Mouse (Mus musculus) ES-Bruce4 (cell line): Measurements from ENCODE around the gene Tril. TPM values are rescaled to one million over a fixed set of nuclear protein-coding genes. Genes with fewer than 3 reads are reported as not detected.

Source experiments
- H3K27ac ChIP-seq: 2 replicates; pipeline ENCODE4 v1.5.1; 2012; ENCODE audit warnings: low read length, inconsistent platforms; ENCODE audit not compliant: insufficient read depth
- H3K27me3 ChIP-seq: 2 replicates; pipeline ENCODE4 v1.6.1; 2012; ENCODE audit warnings: mild to moderate bottlenecking, low read length, inconsistent platforms; ENCODE audit not compliant: control insufficient read depth, poor library complexity, insufficient read depth, severe bottlenecking
- H3K36me3 ChIP-seq: 2 replicates; pipeline ENCODE4 v1.6.1; 2012; ENCODE audit warnings: inconsistent platforms, mild to moderate bottlenecking, low read length, moderate library complexity; ENCODE audit not compliant: control insufficient read depth, poor library complexity, insufficient read depth, severe bottlenecking
- H3K4me1 ChIP-seq: one replicate; pipeline ENCODE4 v1.8.1; 2011; ENCODE audit warnings: low read length; ENCODE audit not compliant: control insufficient read depth, insufficient read depth
- H3K4me3 ChIP-seq: 2 replicates; pipeline ENCODE4 v1.5.1; 2011; ENCODE audit warnings: low read depth, mild to moderate bottlenecking, low read length
- H3K9ac ChIP-seq: 2 replicates; pipeline ENCODE4 v1.6.1; 2012; ENCODE audit warnings: low read depth, mild to moderate bottlenecking, inconsistent platforms; ENCODE audit not compliant: poor library complexity, severe bottlenecking
- H3K9me3 ChIP-seq: replicated peaks from 2 replicates; pipeline ENCODE4 v1.6.1; 2012; ENCODE audit warnings: mild to moderate bottlenecking, low read length, inconsistent platforms; ENCODE audit not compliant: control insufficient read depth, poor library complexity, insufficient read depth, severe bottlenecking
- CTCF ChIP-seq: IDR thresholded peaks from one replicate; pipeline ENCODE4 v1.8.1; 2011; ENCODE audit warnings: low read depth, low read length
- EP300 ChIP-seq: IDR thresholded peaks from 2 replicates; pipeline ENCODE4 v1.6.1; 2011; ENCODE audit warnings: low read depth, low read length; ENCODE audit not compliant: insufficient read depth
- POLR2A ChIP-seq: IDR thresholded peaks from one replicate; pipeline ENCODE4 v1.8.1; 2011; ENCODE audit warnings: low read length; ENCODE audit not compliant: insufficient read depth
- polyA plus RNA-seq: library from polyadenylated mRNA; stranded (reverse); fragments of >200 nt; gene quantifications from 2 replicates; pipeline ENCODE4 v1.2.4, GENCODE M21; 2011; ENCODE audit warnings: low read depth; ENCODE audit not compliant: missing spikeins, insufficient read depth, insufficient read length

The Tril gene
- polyA plus RNA-seq, 1 experiment: 0.33 TPM

DNA sequence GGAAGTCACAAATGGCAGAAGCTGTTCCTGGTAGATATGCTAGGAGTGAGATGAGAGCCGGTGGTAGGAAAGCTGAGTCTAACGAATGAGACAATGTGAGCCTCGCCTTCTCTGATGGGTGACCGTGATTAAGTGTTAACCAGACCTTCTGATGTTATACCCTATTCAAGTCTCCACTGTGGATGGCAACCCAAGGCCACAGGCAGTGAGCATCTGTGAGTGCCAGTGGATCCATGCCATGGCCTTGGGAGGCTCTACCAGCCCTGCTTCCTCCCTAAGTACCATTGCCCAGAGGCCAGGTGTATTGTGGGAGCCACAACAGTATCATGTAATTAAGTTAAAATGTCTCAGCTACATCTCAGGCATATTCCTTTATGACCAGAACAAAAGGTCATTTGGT, 17.1 kb downstream of the Tril start:
- Histone ChIP-seq H3K36me3 (no peaks in the 10 kb centered on the region), H3K4me3 (no peak overlapping the region), H3K27me3 (no peaks in the 10 kb centered on the region), H3K27ac (no peak overlapping the region), H3K4me1 (peaks cover 11% of the 10 kb centered on the region), H3K9ac (no peak overlapping the region), H3K9me3 (no peaks in the 10 kb centered on the region)
- TF ChIP-seq POLR2A: no peak
- TF ChIP-seq EP300: no peak
- no peak for TF ChIP-seq CTCF

DNA sequence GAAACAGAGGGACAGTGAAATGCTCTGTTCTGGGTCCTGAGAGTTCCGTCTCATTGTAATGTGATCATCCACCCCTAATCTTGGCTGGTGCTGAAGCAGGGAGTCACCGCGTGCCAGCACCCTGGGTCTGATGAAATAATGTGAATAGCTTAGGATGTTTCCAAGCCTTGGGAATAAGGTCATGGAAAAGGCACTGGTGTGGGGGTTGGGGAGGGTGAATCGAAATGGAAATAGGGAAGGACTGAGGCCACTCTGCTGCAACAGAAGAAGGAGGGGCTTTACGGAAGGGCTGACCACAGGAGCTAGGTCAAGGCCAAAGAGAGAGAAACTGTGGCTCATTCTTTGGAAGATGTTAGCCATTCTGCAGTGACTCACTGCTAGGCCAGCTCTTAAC, 18.7 kb downstream of the Tril start:
- Histone ChIP-seq H3K9ac (peak overlapping the region; percentile 5; the same call in 1 of the 2 replicates), H3K4me3 (no peak overlapping the region), H3K4me1 (peaks cover 11% of the 10 kb centered on the region), H3K27ac (peak overlapping the region; percentile 92), H3K9me3 (no peaks in the 10 kb centered on the region), H3K27me3 (no peaks in the 10 kb centered on the region), H3K36me3 (no peaks in the 10 kb centered on the region)
- no peak for TF ChIP-seq CTCF
- TF ChIP-seq EP300: peak; percentile 68; the same call in 1 of the 2 replicates

DNA sequence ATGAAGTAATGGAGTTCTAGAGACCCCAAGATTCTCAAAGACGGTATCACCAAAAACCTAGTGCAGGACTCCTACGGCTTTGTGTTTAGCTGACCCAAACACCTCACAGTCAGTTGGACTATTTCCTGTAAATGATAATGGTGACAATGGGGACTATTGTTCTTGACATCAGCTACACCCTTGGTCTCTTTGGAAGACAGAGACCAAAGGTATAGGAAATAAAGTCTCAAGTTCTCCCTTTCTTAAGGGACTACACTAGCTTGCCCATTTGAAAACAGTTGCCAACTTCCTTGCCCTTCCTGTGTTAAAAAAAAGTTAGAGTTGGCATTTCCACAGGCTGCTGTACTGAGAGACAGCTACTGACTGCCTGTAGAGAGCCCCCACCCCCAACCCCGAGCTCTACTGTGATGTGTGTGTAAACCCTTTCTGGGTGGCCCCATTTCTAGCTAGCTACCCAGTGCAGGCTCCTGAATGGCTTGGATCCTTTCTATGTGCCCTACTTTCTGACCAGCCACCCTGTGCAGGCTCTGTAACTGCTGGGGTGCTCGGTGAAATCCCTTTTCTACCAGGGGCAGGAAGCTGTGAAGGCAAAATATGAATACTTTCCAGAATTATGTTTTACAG, 19.2 kb downstream of the Tril start:
- no peaks in the 10 kb centered on the region for H3K36me3 ChIP-seq
- H3K27ac ChIP-seq: peak overlapping the region; percentile 92
- no peak overlapping the region for H3K4me3 ChIP-seq

GRCm38 (mm10) chr6:53798865-53799264, 21.8 kb downstream of the Tril start:
- Histone ChIP-seq H3K4me1 (peaks cover 11% of the 10 kb centered on the region), H3K9ac (no peak overlapping the region), H3K27ac (peak overlapping the region; percentile 72), H3K9me3 (no peaks in the 10 kb centered on the region), H3K27me3 (no peaks in the 10 kb centered on the region), H3K36me3 (no peaks in the 10 kb centered on the region), H3K4me3 (peak overlapping the region; percentile 14; the same call in 1 of the 2 replicates)
- TF ChIP-seq CTCF (no peak), POLR2A (no peak), EP300 (no peak)

More for the DNA sequence above, 19.2 kb downstream of the Tril start:
- H3K4me1 ChIP-seq: peaks cover 11% of the 10 kb centered on the region
- no peaks in the 10 kb centered on the region for H3K27me3 ChIP-seq
- 0 out of 2 replicates have a peak, but pooled peaks have one; percentile 18 for TF ChIP-seq EP300
- TF ChIP-seq POLR2A: no peak
- H3K9ac ChIP-seq: peak overlapping the region; percentile 41
- no peaks in the 10 kb centered on the region for H3K9me3 ChIP-seq

GRCm38 (mm10) chr6:53796835-53797234, 23.8 kb downstream of the Tril start:
- Histone ChIP-seq H3K9ac (no peak overlapping the region), H3K9me3 (no peaks in the 10 kb centered on the region), H3K4me3 (no peak overlapping the region), H3K27ac (no peak overlapping the region), H3K27me3 (no peaks in the 10 kb centered on the region), H3K4me1 (peaks cover 7% of the 10 kb centered on the region), H3K36me3 (no peaks in the 10 kb centered on the region)
- no peak for TF ChIP-seq CTCF
- no peak for TF ChIP-seq POLR2A
- TF ChIP-seq EP300: no peak

- Histone ChIP-seq H3K27ac (no peak overlapping the region), H3K9ac (no peak overlapping the region), H3K36me3 (no peaks in the 10 kb centered on the region), H3K27me3 (no peaks in the 10 kb centered on the region), H3K9me3 (no peaks in the 10 kb centered on the region), H3K4me1 (peaks cover 4% of the 10 kb centered on the region), H3K4me3 (no peak overlapping the region)
- TF ChIP-seq EP300 (no peak), POLR2A (no peak), CTCF (no peak)
Observed at GRCm38 (mm10) chr6:53795788-53796187, 24.8 kb downstream of the Tril start.
